Mouse (Mus musculus) intestine, embryonic 16.5 days (tissue): ENCODE data around the gene Lilra6. TPM values are rescaled to one million over a fixed set of nuclear protein-coding genes. Genes with fewer than 3 reads are reported as not detected.
"Not testable (repeated sequence)": the region's sequence is repeated elsewhere in the genome, so short reads cannot be mapped to it uniquely, and the experiment has no call there.

Experiments used
- ATAC-seq: fragments of 200-750 bp; cut with Nextera tagmentation; 2 replicates; pipeline ENCODE4 v1.8.0; 2017; ENCODE audit warnings: moderate TSS enrichment, moderate library complexity
- H3K27ac ChIP-seq: fragments of 300-500 bp; sonication (generic); 2 replicates; pipeline ENCODE4 v1.5.1; 2014; ENCODE audit warnings: mild to moderate bottlenecking, low read length
- H3K27me3 ChIP-seq: fragments of 300-500 bp; sonication (generic); replicated peaks from 2 replicates; pipeline ENCODE4 v1.6.1; 2014; ENCODE audit warnings: low read length, control low read depth, mixed read lengths; ENCODE audit not compliant: control insufficient read depth, insufficient read depth
- H3K36me3 ChIP-seq: fragments of 300-500 bp; sonication (generic); 2 replicates; pipeline ENCODE4 v1.6.1; 2014; ENCODE audit warnings: low read length, control low read depth; ENCODE audit not compliant: control insufficient read depth, insufficient read depth
- H3K4me1 ChIP-seq: fragments of 300-500 bp; sonication (generic); 2 replicates; pipeline ENCODE4 v1.6.1; 2014; ENCODE audit warnings: low read length, control low read depth, mixed read lengths; ENCODE audit not compliant: control insufficient read depth, insufficient read depth
- H3K4me2 ChIP-seq: fragments of 300-500 bp; sonication (generic); 2 replicates; pipeline ENCODE4 v1.6.1; 2014; ENCODE audit warnings: low read depth, low read length, control low read depth
- H3K4me3 ChIP-seq: fragments of 300-500 bp; sonication (generic); 2 replicates; pipeline ENCODE4 v1.5.1; 2014; ENCODE audit warnings: mild to moderate bottlenecking, low read length
- H3K9ac ChIP-seq: fragments of 300-500 bp; sonication (generic); 2 replicates; pipeline ENCODE4 v1.6.1; 2014; ENCODE audit warnings: low read depth, low read length
- H3K9me3 ChIP-seq: fragments of 300-500 bp; sonication (generic); 2 replicates; pipeline ENCODE4 v1.6.1; 2016; ENCODE audit warnings: low read length, control low read depth; ENCODE audit not compliant: control insufficient read depth
- WGBS: fragments of 180-500 bp; shearing (Covaris S2); extraction: QIAGEN DNeasy Blood & Tissue Kit; methylation state at CpG from one replicate; pipeline ENCODE4 v1.1.7; 2014; 5-methylcytosine and 5-hydroxymethylcytosine counted together
- polyA plus RNA-seq: library from polyadenylated mRNA; unstranded; fragments of >200 nt; fragmentation: Nextera tagmentation; extraction: Ambion mirVana; gene quantifications from 2 replicates; pipeline ENCODE4 v1.2.1, GENCODE M21; 2015

Lilra6 gene
- 0.24 and 0.34 TPM in 2 replicates for polyA plus RNA-seq

- H3K27ac ChIP-seq, H3K4me1 ChIP-seq, H3K36me3 ChIP-seq, H3K4me3 ChIP-seq, H3K27me3 ChIP-seq, H3K9ac ChIP-seq, ATAC-seq, H3K9me3 ChIP-seq, H3K4me2 ChIP-seq: not testable (repeated sequence)
- 68% methylated on average over 2 of the region's 2 CpGs for WGBS
Observed at GRCm38 (mm10) chr7:3915387-3915786, at the start of gene Lilra6. TSS of gene Lilra6 (minus strand) at chr7:3915503.

- no peak overlapping the region for H3K4me2 ChIP-seq
- H3K9me3 ChIP-seq: no peaks in the 10 kb centered on the region
- H3K4me3 ChIP-seq: no peak overlapping the region
- H3K9ac ChIP-seq: no peak overlapping the region
- no peak overlapping the region for H3K27ac ChIP-seq
- ATAC-seq: no peak
- no peaks in the 10 kb centered on the region for H3K4me1 ChIP-seq
- WGBS: 85% methylated on average over 2 of the region's 2 CpGs
- H3K36me3 ChIP-seq: no peaks in the 10 kb centered on the region
- H3K27me3 ChIP-seq: no peaks in the 10 kb centered on the region
Observed at GRCm38 (mm10) chr7:3962017-3962416, 46.7 kb upstream of the Lilra6 start.

- Histone ChIP-seq H3K4me2 (no peak overlapping the region), H3K36me3 (no peaks in the 10 kb centered on the region), H3K9me3 (no peaks in the 10 kb centered on the region), H3K4me1 (no peaks in the 10 kb centered on the region), H3K4me3 (no peak overlapping the region), H3K27me3 (no peaks in the 10 kb centered on the region), H3K9ac (no peak overlapping the region), H3K27ac (no peak overlapping the region)
- no peak for ATAC-seq
- 82% methylated on average over 3 of the region's 3 CpGs for WGBS
Observed at GRCm38 (mm10) chr7:3957387-3957786, 42.1 kb upstream of the Lilra6 start.

- no peaks in the 10 kb centered on the region for H3K4me1 ChIP-seq
- H3K9me3 ChIP-seq: no peaks in the 10 kb centered on the region
- H3K36me3 ChIP-seq: no peaks in the 10 kb centered on the region
- no peak overlapping the region for H3K27ac ChIP-seq
- H3K4me3 ChIP-seq: no peak overlapping the region
- no peak for ATAC-seq
- 83% methylated on average over 3 of the region's 3 CpGs for whole genome bisulfite sequencing
- H3K9ac ChIP-seq: no peak overlapping the region
- no peak overlapping the region for H3K4me2 ChIP-seq
- no peaks in the 10 kb centered on the region for H3K27me3 ChIP-seq
Observed at GRCm38 (mm10) chr7:3949159-3949558, 33.9 kb upstream of the Lilra6 start.

- H3K9me3 ChIP-seq: no peaks in the 10 kb centered on the region
- H3K27me3 ChIP-seq: no peaks in the 10 kb centered on the region
- no peak overlapping the region for H3K27ac ChIP-seq
- no peak for ATAC-seq
- no peaks in the 10 kb centered on the region for H3K36me3 ChIP-seq
- no peak overlapping the region for H3K9ac ChIP-seq
- H3K4me2 ChIP-seq: no peak overlapping the region
- WGBS: 77% methylated on average over 4 of the region's 4 CpGs
- no peaks in the 10 kb centered on the region for H3K4me1 ChIP-seq
- H3K4me3 ChIP-seq: no peak overlapping the region
Observed at GRCm38 (mm10) chr7:3948223-3948622, 32.9 kb upstream of the Lilra6 start.

DNA sequence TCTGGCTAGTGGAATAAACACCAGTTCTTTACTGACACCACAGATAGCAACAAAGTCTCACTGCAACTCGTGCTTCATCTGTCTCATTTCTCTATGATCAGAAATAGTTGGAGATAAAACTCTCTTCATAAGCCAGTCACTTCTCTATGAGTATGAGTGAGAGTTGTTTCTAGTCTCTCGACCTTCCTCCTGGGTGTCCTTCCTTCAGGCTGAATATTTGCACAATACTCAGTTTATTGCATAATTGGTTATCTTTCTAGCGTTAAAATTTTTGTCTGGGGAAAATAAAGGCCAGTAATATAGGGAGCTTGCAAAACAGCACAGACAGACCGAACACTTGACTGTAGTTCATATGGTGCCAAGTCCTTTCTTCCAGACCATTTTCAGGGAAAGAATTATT is 30.8 kb upstream of the Lilra6 start:
- no peak for ATAC-seq
- no peaks in the 10 kb centered on the region for H3K36me3 ChIP-seq
- no peaks in the 10 kb centered on the region for H3K4me1 ChIP-seq
- H3K9ac ChIP-seq: no peak overlapping the region
- H3K4me3 ChIP-seq: no peak overlapping the region
- H3K27me3 ChIP-seq: no peaks in the 10 kb centered on the region
- no peak overlapping the region for H3K27ac ChIP-seq
- 61% methylated on average over 4 of the region's 4 CpGs for WGBS
- no peak overlapping the region for H3K4me2 ChIP-seq
- H3K9me3 ChIP-seq: no peaks in the 10 kb centered on the region

GRCm38 (mm10) chr7:3940915-3941314 is 25.6 kb upstream of the Lilra6 start:
- H3K4me3 ChIP-seq: no peak overlapping the region
- 77% methylated on average over 3 of the region's 3 CpGs for WGBS

GRCm38 (mm10) chr7:3939866-3940525 is 24.7 kb upstream of the Lilra6 start:
- Histone ChIP-seq H3K4me2 (no peak overlapping the region), H3K27ac (no peak overlapping the region), H3K36me3 (no peaks in the 10 kb centered on the region), H3K27me3 (no peaks in the 10 kb centered on the region), H3K9me3 (no peaks in the 10 kb centered on the region), H3K9ac (no peak overlapping the region), H3K4me3 (no peak overlapping the region), H3K4me1 (no peaks in the 10 kb centered on the region)
- ATAC-seq: no peak
- WGBS: 71% methylated on average over 1 of the region's 1 CpGs

More at GRCm38 (mm10) chr7:3940915-3941314, 25.6 kb upstream of the Lilra6 start:
- Histone ChIP-seq H3K9me3 (no peaks in the 10 kb centered on the region), H3K4me1 (no peaks in the 10 kb centered on the region), H3K27me3 (no peaks in the 10 kb centered on the region), H3K27ac (no peak overlapping the region), H3K36me3 (no peaks in the 10 kb centered on the region), H3K9ac (no peak overlapping the region), H3K4me2 (no peak overlapping the region)
- ATAC-seq: no peak

GRCm38 (mm10) chr7:3935473-3935872 is 20.2 kb upstream of the Lilra6 start:
- H3K4me1 ChIP-seq, H3K9ac ChIP-seq, H3K4me2 ChIP-seq, H3K36me3 ChIP-seq, H3K27ac ChIP-seq, H3K4me3 ChIP-seq, H3K9me3 ChIP-seq, H3K27me3 ChIP-seq, ATAC-seq: not testable (repeated sequence)

DNA sequence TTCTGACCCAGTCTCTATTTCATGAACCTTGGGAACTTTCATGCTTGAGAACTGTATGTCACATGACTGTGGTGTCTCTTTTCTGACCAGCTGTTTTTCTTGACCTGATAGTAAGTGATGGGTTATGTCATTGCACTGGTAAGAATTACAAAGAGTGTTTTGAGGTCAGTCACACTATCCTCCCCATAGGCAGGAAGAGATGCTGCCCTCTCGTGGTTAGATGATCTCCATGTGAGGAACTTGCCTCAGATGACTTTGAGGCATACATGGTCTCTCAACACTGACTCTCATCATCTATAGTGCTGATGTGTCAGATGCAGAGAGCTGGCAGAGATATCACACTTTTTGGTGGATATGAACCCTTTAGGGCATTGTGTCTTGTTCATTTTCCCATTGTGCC is 11.6 kb downstream of the Lilra6 start:
- Histone ChIP-seq H3K9me3 (no peaks in the 10 kb centered on the region), H3K4me2 (no peak overlapping the region), H3K4me1 (no peaks in the 10 kb centered on the region), H3K27me3 (no peaks in the 10 kb centered on the region), H3K27ac (no peak overlapping the region), H3K36me3 (no peaks in the 10 kb centered on the region), H3K9ac (no peak overlapping the region), H3K4me3 (no peak overlapping the region)
- 16% methylated on average over 1 of the region's 1 CpGs for WGBS
- no peak for ATAC-seq
